Mouse (Mus musculus): ENCODE measurements at regions not wholly inside any gene's neighbourhood (a gene's known extent, or its start where the extent isn't known, plus 50 kb on each side); places are given as distances from the start of the nearest gene placed in this dataset.

GRCm38 (mm10) chr1:90502771-90503540 is 99.8 kb upstream of the Cops8 start:
- DNase-seq (ENCODE audit: low read depth, low spot score), result no peak

GRCm38 (mm10) chr1:90504583-90505080 is 98.1 kb upstream of the Cops8 start:
- no peak for DNase-seq (ENCODE audit: low read depth, low spot score)

GRCm38 (mm10) chr1:90505599-90505998 is 97.2 kb upstream of the Cops8 start:
- no peak for DNase-seq (ENCODE audit: low read depth, low spot score)

GRCm38 (mm10) chr1:90506582-90506981 is 96.2 kb upstream of the Cops8 start:
- DNase-seq (ENCODE audit: low read depth, low spot score), result no peak

- peak; percentile 42 for DNase-seq (ENCODE audit: low read depth, low spot score)
Observed at GRCm38 (mm10) chr1:90509371-90509770, 93.4 kb upstream of the Cops8 start.

- no peak for DNase-seq (ENCODE audit: low read depth, low spot score)
Observed at GRCm38 (mm10) chr1:90513442-90514070, 89.2 kb upstream of the Cops8 start.

- DNase-seq (ENCODE audit: low read depth, low spot score), result no peak
Observed at GRCm38 (mm10) chr1:90514176-90514575, 88.6 kb upstream of the Cops8 start.

GRCm38 (mm10) chr1:90518584-90519265 is 84.1 kb upstream of the Cops8 start:
- no peak for DNase-seq (ENCODE audit: low read depth, low spot score)

- DNase-seq (ENCODE audit: low read depth, low spot score), result no peak
Observed at GRCm38 (mm10) chr1:90519284-90520275, 83.2 kb upstream of the Cops8 start.

GRCm38 (mm10) chr1:90522294-90522693 is 80.5 kb upstream of the Cops8 start:
- no peak for DNase-seq (ENCODE audit: low read depth, low spot score)

- no peak for DNase-seq (ENCODE audit: low read depth, low spot score)
Observed at GRCm38 (mm10) chr1:90524641-90525220, 78.0 kb upstream of the Cops8 start.

GRCm38 (mm10) chr1:90526311-90526710 is 76.5 kb upstream of the Cops8 start:
- DNase-seq (ENCODE audit: low read depth, low spot score), result no peak

- no peak for DNase-seq (ENCODE audit: low read depth, low spot score)
Observed at GRCm38 (mm10) chr1:90527947-90528717, 74.6 kb upstream of the Cops8 start.

- no peak for DNase-seq (ENCODE audit: low read depth, low spot score)
Observed at GRCm38 (mm10) chr1:90533481-90533880, 69.3 kb upstream of the Cops8 start.

GRCm38 (mm10) chr1:90536105-90536504 is 66.7 kb upstream of the Cops8 start:
- DNase-seq (ENCODE audit: low read depth, low spot score), result peak; percentile 16

GRCm38 (mm10) chr1:90543801-90544795 is 58.7 kb upstream of the Cops8 start:
- DNase-seq (ENCODE audit: low read depth, low spot score), result no peak

GRCm38 (mm10) chr1:90544821-90545536 is 57.8 kb upstream of the Cops8 start:
- DNase-seq (ENCODE audit: low read depth, low spot score), result no peak

- DNase-seq (ENCODE audit: low read depth, low spot score), result no peak
Observed at GRCm38 (mm10) chr1:90552644-90553043, 50.1 kb upstream of the Cops8 start.
